16 mouse cellular contexts compared by ENCODE assay signal in genomic region chr15:62524135-62524534, GRCm38 (mm10).
"Had no signal": no experiment of that assay in that cellular context is flagged by ENCODE, and none has a peak within 500 bp of the region (broad histone marks: within the 10 kb centered on the region; RNA-seq: fewer than 3 reads in every experiment).

No protein-coding gene starts in this region.

- DNase-seq: kidney, postnatal 10 days; right cerebral cortex, postnatal 4 days; spleen, adult 18-20 months; thymus, adult 18-20 months; thymus, postnatal 14 days had no signal

- H3K27ac ChIP-seq: left cerebral cortex, adult 2 months; limb, embryonic 10.5 days; liver, embryonic 15.5 days; macrophage; midbrain, embryonic 15.5 days; neural tube, embryonic 12.5 days had no signal

- H3K36me3 ChIP-seq: limb, embryonic 10.5 days; liver, embryonic 15.5 days; midbrain, embryonic 15.5 days; neural tube, embryonic 12.5 days had no signal

- H3K27me3 ChIP-seq: liver, embryonic 15.5 days; megakaryocyte, embryonic 14.5 days; midbrain, embryonic 15.5 days; neural tube, embryonic 12.5 days had no signal

- ATAC-seq: inflammation-experienced regulatory T-cells, adult 6 months; intestine, postnatal 0 days; midbrain, embryonic 15.5 days had no signal

- H3K9ac ChIP-seq: liver, embryonic 15.5 days; midbrain, embryonic 15.5 days; neural tube, embryonic 12.5 days had no signal

- H3K4me3 ChIP-seq: left cerebral cortex, adult 2 months; limb, embryonic 10.5 days; liver, embryonic 15.5 days; megakaryocyte, embryonic 14.5 days; midbrain, embryonic 15.5 days; neural tube, embryonic 12.5 days had no signal

- H3K9me3 ChIP-seq: limb, embryonic 10.5 days; liver, embryonic 15.5 days; megakaryocyte, embryonic 14.5 days; midbrain, embryonic 15.5 days; neural tube, embryonic 12.5 days had no signal

- H3K4me1 ChIP-seq: limb, embryonic 10.5 days; liver, embryonic 15.5 days; megakaryocyte, embryonic 14.5 days; midbrain, embryonic 15.5 days; neural tube, embryonic 12.5 days had no signal

- H3K4me2 ChIP-seq: liver, embryonic 11.5 days; liver, embryonic 15.5 days; midbrain, embryonic 11.5 days; midbrain, embryonic 15.5 days; neural tube, embryonic 12.5 days had no signal
